Mouse (Mus musculus): ENCODE data around the gene Rbm25.
A peak's percentile ranks its signal among the peaks of the same experiment; 100 is the strongest.
"Not testable (repeated sequence)": the region's sequence is repeated elsewhere in the genome, so short reads cannot be mapped to it uniquely, and the experiment has no call there.

Rbm25 gene

DNA sequence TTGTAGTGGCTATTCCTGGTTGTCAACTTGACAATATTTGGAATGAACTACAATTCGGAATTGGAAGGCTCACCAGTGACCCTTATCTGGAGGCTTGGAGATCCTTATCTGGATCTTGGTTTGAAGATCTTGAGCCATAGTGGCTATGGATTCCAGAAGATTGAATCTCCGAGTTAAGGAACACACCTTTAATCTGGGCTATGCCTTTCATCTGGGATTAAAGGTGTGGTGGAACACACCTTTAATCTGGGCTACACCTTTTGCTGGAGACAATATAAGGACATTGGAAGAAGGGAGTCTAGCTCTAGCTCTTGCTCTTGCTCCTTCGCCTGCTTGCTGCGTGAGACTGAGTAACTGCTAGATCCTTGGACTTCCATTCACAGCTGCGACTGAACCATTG, at the start of gene Rbm25:
Gene Rbm25, plus strand, starts transcription at position 301 of the 400 bp plus-strand sequence.
- not testable (repeated sequence) for TF ChIP-seq GATA4 (IDR thresholded peaks at IDR 0.05; ENCODE audit: insufficient replicate concordance, low read length)

DNA sequence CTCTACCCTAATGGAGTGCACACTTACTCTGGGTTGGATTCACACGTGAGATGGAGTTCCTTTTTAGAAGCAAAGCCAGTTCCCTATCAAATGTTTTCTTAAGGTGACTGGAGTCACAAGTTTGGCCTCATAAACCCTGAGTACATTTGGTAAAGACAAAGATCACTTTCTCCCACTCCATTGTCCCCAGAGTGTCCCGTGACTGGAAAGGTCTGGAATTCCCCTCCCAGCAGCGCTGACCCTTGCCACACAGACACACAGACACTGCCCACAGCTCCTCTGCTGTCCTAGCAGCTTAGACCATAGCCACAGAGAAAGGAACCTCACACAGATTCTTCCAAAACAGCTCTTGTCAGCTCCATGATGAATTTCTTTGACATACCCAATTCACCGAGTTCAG, 48.9 kb upstream of the Rbm25 start:
- TF ChIP-seq GATA4 (IDR thresholded peaks at IDR 0.05; ENCODE audit: insufficient replicate concordance, low read length) = no peak

DNA sequence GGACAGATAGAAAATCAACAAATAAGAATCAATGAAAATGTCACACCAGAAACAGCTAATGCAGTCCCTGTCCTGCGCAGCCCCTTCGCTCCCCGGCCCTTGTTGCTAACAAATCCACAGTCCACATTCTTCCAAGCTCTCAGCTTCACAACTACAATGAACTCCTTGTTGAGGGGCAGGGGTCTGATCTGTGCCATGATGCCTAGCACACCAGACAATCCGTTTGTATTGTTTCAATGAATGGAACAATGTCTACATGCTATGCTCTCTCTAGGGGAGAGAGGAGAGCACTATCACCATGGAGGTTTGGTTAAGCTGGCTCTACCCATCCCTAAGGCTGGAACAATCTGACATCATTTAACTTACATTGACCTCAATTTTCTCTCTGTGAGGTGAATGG, 48.3 kb upstream of the Rbm25 start:
- no peak for TF ChIP-seq GATA4 (IDR thresholded peaks at IDR 0.05; ENCODE audit: insufficient replicate concordance, low read length)

DNA sequence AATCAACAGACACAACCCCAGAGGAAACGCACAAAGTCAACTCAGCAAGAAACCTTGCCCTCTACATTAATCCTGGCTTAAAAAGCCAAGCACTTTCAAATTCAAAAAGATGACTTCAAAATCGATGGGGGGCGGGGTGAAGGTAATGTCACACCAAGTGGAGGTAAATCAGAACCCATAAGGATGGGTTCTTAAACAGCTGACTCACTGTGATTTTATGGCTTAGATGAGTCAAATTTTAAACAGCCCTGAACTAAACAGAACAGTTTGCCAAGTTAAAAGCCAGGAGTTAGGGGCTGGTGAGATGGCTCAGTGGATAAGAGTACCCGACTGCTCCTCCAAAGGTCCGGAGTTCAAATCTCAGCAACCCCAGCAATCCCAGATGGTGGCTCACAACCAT, 44.4 kb upstream of the Rbm25 start:
- no peak for TF ChIP-seq GATA4 (IDR thresholded peaks at IDR 0.05; ENCODE audit: insufficient replicate concordance, low read length)

DNA sequence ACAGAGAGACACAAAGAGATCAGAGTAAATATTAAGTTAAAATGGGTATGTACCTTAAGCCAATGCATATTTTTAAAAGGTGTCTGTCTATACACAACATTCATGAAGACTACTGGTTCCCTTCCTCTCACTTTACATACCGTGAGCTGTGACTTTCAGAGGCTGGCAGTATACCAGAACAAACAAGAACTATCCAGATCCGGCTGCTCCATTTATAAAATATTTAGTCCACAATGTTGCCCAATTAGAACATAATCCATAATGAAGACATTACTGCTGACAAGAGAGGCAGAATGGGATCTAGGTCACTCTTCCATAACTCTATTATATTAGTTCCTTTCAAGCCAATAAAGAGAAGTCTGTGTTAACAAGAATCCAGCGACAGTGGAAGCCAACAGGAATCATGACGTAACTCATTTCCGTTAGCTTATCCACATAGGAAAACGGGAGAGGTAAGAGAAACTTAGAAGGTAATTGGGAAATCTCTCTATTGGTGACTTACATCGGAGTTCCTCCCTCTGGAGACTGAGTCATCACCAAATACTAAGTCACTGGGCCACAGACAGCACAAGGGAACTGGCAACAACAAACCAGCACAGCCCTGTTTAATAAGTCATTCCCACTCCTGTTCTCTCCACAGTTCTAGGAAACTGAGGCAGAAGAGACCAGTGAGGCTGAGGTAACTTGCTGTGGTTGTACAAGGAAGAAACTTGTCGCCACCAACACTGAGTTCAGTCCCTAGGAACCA, 39.1 kb upstream of the Rbm25 start:
- no peak for TF ChIP-seq GATA4 (IDR thresholded peaks at IDR 0.05; ENCODE audit: insufficient replicate concordance, low read length)

DNA sequence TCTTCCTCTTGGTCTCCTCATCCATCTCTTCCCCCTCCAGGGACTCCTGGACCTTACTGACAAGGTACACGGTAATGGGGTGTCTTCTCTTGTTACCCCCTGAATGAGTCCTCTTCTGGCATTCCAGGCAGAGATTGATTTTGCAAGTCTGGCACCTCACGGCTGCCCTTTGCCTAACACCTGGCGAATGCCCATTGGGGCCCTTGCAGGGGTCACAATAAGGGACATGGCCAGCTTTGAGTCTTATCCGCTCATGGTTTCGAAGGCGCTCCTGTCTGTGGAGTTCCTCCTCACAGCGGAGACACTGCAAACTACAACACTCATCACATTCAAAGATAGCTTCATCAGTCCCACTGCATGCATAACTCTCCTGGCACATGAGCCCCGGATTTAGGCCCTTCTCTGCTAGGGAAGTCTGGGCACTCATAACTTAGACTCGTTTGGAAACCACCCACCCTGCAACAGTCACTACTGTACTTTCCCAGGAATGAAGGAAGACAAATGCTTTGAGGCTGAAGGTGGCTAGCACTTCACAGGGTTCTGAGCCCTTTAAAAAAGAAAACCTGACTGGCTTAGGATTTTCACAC, 36.5 kb upstream of the Rbm25 start:
- TF ChIP-seq GATA4 (IDR thresholded peaks at IDR 0.05; ENCODE audit: insufficient replicate concordance, low read length) = no peak

DNA sequence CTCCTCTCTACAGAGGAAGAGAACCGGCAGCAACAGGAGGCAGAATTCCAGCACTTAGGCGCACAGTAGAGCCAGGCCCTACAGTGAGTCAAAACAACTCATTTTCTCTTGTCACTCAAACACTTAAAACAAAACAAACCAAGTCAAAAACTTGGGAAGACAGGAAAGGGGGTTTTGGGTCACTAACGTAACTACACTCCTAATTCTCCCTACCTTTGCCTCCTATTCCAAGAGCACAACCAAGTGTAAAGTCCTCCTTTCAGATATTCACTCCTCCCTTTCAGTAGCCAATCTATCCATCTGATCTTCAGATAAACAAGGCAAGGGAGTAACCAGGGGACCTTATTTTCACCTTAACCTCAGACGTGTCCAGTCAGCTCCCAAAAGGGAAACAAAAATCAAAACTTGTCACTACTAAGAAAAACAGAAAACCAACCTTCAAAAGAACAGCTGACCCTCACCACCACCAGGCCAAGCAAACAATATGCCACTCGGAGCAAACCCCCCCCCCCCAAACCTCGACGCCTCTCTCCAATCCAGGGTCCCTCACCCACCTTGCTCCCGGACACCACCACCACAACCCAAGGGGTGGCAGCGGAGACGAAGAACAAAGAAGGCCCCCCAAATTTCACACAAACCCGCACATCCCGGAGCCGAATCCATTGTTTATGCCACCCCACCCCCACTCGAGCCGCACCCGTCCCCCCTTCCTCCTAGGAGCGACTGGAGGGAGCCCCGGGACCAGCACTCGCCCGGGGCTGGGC, 34.7 kb upstream of the Rbm25 start:
- TF ChIP-seq GATA4 (IDR thresholded peaks at IDR 0.05; ENCODE audit: insufficient replicate concordance, low read length) = peak; percentile 79

DNA sequence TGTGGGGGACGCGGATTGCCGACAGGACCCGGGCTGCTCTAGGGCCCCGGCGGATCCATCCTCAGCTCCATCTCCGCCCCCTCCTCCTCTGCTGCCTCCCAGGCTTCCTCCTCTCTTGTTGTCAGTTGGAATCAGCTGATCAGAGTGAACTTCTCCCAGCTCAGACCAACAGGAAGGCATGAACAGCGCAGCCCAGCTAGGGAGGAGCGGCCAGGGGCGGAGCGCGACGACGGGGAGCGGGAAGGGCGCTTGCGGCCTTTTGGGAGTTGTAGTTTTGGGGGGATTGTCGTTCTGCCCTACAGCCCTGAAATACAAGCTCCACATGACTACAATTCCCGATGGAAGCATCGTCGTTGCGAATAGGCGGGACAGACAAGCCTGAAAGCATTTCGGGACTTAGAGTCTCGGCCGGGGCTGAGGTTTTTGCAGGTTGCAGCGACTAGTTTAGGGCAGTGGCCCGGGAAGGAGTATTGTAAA, 34.0 kb upstream of the Rbm25 start, which contains the start of gene Zfyve1:
Gene Zfyve1, minus strand, starts transcription at position 198 of the 477 bp plus-strand sequence.
- TF ChIP-seq GATA4 (IDR thresholded peaks at IDR 0.05; ENCODE audit: insufficient replicate concordance, low read length) = peak; percentile 58; the same call in 1 of the 2 replicates

DNA sequence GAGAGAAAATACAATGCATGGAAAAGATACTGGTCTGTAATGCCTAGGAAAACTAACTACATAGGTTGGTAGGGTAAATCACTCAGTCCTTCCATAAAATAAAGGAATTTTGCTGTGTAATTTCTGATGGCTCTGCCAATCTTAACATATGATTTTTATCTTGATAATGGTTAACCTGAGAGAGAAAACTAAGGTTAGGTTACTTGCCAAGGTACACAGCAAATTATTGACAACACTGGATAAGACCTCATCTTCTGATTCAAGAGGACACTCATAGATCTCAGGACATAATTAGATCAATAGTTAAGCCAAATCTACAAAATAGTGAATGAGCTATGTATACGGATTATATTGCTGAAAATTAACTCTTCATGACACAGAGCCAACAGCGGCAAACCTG, 33.2 kb upstream of the Rbm25 start:
- TF ChIP-seq GATA4 (IDR thresholded peaks at IDR 0.05; ENCODE audit: insufficient replicate concordance, low read length) = 0 out of 2 replicates have a peak, but pooled peaks have one; percentile 26

DNA sequence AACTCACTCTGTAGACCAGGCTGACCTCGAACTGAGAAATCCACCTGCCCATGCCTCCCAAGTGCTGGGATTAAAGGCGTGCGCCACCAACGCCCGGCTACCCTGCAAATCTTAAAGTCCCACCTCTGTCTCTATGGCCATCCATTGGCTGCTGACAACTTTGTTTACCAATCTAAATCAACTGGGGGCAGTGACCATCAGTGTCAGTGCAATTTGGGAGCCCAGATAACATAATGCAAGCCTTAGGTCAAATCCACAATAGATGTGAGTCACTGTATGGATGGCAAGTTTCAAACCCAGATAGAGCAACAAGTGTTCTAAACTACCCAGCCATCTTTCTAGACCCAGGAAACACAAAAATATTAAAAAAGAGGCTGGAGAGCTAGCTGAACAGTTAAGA, 28.8 kb upstream of the Rbm25 start:
- no peak for TF ChIP-seq GATA4 (IDR thresholded peaks at IDR 0.05; ENCODE audit: insufficient replicate concordance, low read length)

DNA sequence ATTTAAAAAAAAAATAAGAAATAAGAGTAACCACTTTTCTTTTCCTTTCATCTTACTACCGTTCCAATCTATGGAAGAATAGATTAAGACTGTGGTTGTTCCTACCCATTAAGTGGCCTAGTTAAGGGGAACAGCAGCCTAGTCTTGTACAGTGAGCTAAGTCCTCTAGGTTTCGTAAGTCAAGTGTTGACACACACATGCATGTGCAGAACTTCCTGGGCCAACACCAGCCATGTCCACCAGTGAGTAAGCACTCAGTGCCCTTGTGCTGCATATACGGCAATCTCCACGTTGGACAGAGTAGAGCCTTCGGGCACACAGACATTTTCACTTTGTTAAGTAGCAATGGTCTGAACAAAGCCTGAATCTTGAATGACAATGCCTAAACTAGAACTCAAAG, 13.8 kb upstream of the Rbm25 start:
- TF ChIP-seq GATA4 (IDR thresholded peaks at IDR 0.05; ENCODE audit: insufficient replicate concordance, low read length) = no peak

DNA sequence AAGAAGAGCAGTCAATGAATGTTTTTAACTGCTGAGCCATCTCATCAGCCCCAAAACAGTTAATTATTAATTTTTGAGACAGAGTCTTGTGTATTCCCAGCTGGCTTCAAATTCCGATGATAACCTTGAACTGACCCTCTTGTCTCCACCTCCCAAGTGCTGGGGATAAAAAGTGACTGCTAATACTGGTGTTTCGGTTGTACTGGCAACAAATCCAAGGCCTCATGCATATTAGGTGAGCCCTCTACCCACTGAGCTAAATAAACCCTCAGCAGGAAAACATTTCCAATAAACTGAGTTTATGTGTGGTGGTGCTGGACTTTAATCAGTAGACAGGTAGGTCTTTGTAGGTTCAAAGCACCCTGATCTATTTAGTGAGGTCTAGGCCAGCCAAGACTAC, 12.1 kb upstream of the Rbm25 start:
- no peak for TF ChIP-seq GATA4 (IDR thresholded peaks at IDR 0.05; ENCODE audit: insufficient replicate concordance, low read length)

DNA sequence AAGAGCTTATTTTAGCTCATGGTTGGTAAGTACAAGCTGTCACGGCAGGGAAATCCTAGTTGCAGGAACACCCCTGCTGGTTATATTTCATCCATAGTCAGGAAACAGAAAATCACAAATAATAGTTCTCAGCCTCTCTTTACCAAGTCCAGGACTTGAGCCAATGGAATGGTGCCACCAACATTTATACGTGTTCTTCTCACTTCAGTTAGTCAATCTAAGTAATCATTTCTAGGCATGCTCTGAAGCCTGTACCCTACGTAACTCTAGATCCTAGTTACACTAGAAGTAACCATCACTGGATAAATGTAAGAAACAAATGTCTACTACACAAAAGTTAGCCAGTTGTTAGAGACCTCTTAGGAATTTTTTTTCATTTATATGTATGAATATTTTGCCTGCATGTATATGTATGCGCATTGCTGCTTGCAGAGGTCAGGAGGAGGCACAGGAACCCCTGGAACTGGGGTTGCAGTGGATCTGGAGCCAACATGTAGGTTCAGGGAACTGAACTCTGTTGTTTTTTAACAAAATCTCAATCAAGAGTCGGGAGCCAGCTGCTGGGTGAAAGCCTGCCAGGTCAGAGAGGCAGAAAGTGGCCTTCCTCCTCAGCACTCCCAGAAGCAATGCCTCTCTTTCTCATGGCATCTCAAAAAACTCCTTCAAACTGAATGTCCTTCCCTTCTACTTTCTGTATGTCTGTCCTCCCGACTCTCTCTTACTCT, 8.8 kb upstream of the Rbm25 start:
- TF ChIP-seq GATA4 (IDR thresholded peaks at IDR 0.05; ENCODE audit: insufficient replicate concordance, low read length) = no peak

DNA sequence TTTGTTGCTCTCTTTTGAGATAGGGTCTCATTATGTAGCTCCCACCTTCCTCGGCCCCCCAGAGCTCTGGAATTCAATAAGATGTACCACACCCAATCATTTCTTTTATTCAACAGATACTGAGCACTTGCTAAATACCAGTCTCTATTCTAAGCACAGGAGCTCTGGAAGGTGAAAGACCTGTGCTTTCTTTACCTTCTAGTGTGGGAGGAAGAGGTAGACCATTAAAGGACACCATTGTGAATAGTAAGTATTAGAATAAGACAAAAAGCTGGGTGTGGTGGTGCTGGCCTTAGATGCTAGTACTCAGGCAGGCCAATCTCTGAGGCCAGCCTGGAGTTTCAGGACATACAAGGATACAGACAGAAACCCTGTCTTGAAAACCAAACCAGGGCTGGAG, 6.7 kb upstream of the Rbm25 start:
- TF ChIP-seq GATA4 (IDR thresholded peaks at IDR 0.05; ENCODE audit: insufficient replicate concordance, low read length) = no peak

All from liver, adult (tissue).